Mouse (Mus musculus) liver, postnatal 0 days (tissue): ENCODE results near the gene Tmem259. TPM values are rescaled to one million over a fixed set of nuclear protein-coding genes. Genes with fewer than 3 reads are reported as not detected.

ENCODE experiments used
- ATAC-seq: fragments of 200-750 bp; cut with Nextera tagmentation; 2 replicates; pipeline ENCODE4 v1.8.0; 2017; ENCODE audit warnings: mild to moderate bottlenecking, moderate library complexity
- DNase-seq: peaks from one replicate; pipeline ENCODE4 v3.0.0-alpha.2; 2016
- H3K27ac ChIP-seq: fragments of 300-500 bp; sonication (generic); 2 replicates; pipeline ENCODE4 v1.5.1; 2014; ENCODE audit warnings: antibody characterized with exemption, moderate library complexity, mild to moderate bottlenecking, low read depth
- H3K27me3 ChIP-seq: fragments of 300-500 bp; sonication (generic); 2 replicates; pipeline ENCODE4 v1.6.1; 2014; ENCODE audit warnings: low read length, control low read depth, mixed read lengths; ENCODE audit not compliant: insufficient read depth
- H3K36me3 ChIP-seq: fragments of 300-500 bp; sonication (generic); replicated peaks from 2 replicates; pipeline ENCODE4 v1.6.1; 2014; ENCODE audit warnings: mild to moderate bottlenecking, control low read depth, low read length, moderate library complexity, mixed read lengths; ENCODE audit not compliant: insufficient read depth
- H3K4me1 ChIP-seq: fragments of 300-500 bp; sonication (generic); 2 replicates; pipeline ENCODE4 v1.6.1; 2014; ENCODE audit warnings: antibody characterized with exemption, mild to moderate bottlenecking, control low read depth; ENCODE audit not compliant: insufficient read depth
- H3K4me2 ChIP-seq: fragments of 300-500 bp; sonication (generic); 2 replicates; pipeline ENCODE4 v1.6.1; 2014; ENCODE audit warnings: low read depth, mild to moderate bottlenecking, low read length, moderate library complexity, mixed read lengths
- H3K4me3 ChIP-seq: fragments of 300-500 bp; sonication (generic); 2 replicates; pipeline ENCODE4 v1.5.1; 2014; ENCODE audit warnings: low read depth, low read length
- H3K9ac ChIP-seq: fragments of 300-500 bp; sonication (generic); replicated peaks from 2 replicates; pipeline ENCODE4 v1.6.1; 2014; ENCODE audit warnings: mild to moderate bottlenecking, moderate library complexity
- H3K9me3 ChIP-seq: fragments of 300-500 bp; sonication (generic); 2 replicates; pipeline ENCODE4 v1.6.1; 2016; ENCODE audit warnings: mild to moderate bottlenecking, control low read depth, low read length, mixed read lengths
- CTCF ChIP-seq: sonication (generic); IDR thresholded peaks from 2 replicates; pipeline ENCODE4 v1.5.1; 2016; ENCODE audit warnings: antibody characterized with exemption, low read depth
- EP300 ChIP-seq: IDR thresholded peaks from 2 replicates; pipeline ENCODE4 v1.6.1; 2016; ENCODE audit warnings: antibody characterized with exemption, low read depth, mild to moderate bottlenecking
- WGBS: fragments of 180-500 bp; shearing (Covaris S2); extraction: QIAGEN DNeasy Blood & Tissue Kit; methylation state at CpG from one replicate; pipeline ENCODE4 v1.1.7; 2014; ENCODE audit not compliant: insufficient replicate concordance; 5-methylcytosine and 5-hydroxymethylcytosine counted together
- polyA plus RNA-seq: library from polyadenylated mRNA; unstranded; fragments of >200 nt; fragmentation: Nextera tagmentation; extraction: Ambion mirVana; gene quantifications from 2 replicates; pipeline ENCODE4 v1.2.1, GENCODE M21; 2015

Gene Tmem259
- polyA plus RNA-seq, 1 experiment from 2014 or later = 13.2 TPM

- Histone ChIP-seq H3K27ac (peak overlapping the region; percentile 95), H3K4me2 (peak overlapping the region; percentile 97), H3K9ac (peak overlapping the region; percentile 85), H3K27me3 (no peaks in the 10 kb centered on the region), H3K36me3 (peaks cover 22% of the 10 kb centered on the region), H3K4me1 (peaks cover 43% of the 10 kb centered on the region), H3K4me3 (peak overlapping the region; percentile 86), H3K9me3 (no peaks in the 10 kb centered on the region)
- peak; percentile 74 for DNase-seq
- TF ChIP-seq EP300 (no peak), CTCF (no peak)
- under 1% methylated on average over 26 of the region's 29 CpGs for WGBS
- ATAC-seq = peak; percentile 40; the same call in 1 of the 2 replicates
Measured at GRCm38 (mm10) chr10:79928030-79928694, 56.0 kb downstream of the Tmem259 start.

GRCm38 (mm10) chr10:79927324-79928029, 56.7 kb downstream of the Tmem259 start:
- Histone ChIP-seq H3K36me3 (peaks cover 16% of the 10 kb centered on the region), H3K9ac (peak overlapping the region; percentile 85), H3K9me3 (no peaks in the 10 kb centered on the region), H3K4me1 (peaks cover 40% of the 10 kb centered on the region), H3K4me2 (peak overlapping the region; percentile 97), H3K27ac (peak overlapping the region; percentile 95), H3K4me3 (peak overlapping the region; percentile 86), H3K27me3 (0 out of 2 replicates have a peak, but pooled peaks cover 5% of the 10 kb centered on the region)
- peak; percentile 33 for ATAC-seq
- DNase-seq = peak; percentile 72
- TF ChIP-seq CTCF (peak; percentile 36; the same call in 1 of the 2 replicates), EP300 (no peak)
- under 1% methylated on average over 53 of the region's 54 CpGs for WGBS

- WGBS = under 1% methylated on average over 63 of the region's 63 CpGs
- Histone ChIP-seq H3K27me3 (peaks cover 12% of the 10 kb centered on the region), H3K4me1 (peaks cover 35% of the 10 kb centered on the region), H3K4me3 (peak within 1 kb of the TSS; percentile 86), H3K9ac (peak within 1 kb of the TSS; percentile 85), H3K9me3 (no peaks in the 10 kb centered on the region), H3K4me2 (peak within 1 kb of the TSS; percentile 97), H3K36me3 (peaks cover 8% of the 10 kb centered on the region), H3K27ac (peak within 1 kb of the TSS; percentile 95)
- ATAC-seq = peak; percentile 73
- DNase-seq = peak; percentile 91
- TF ChIP-seq EP300 = no peak
- no peak for TF ChIP-seq CTCF
Measured at GRCm38 (mm10) chr10:79926491-79927323, 57.4 kb downstream of the Tmem259 start, which contains the start of gene Arid3a. Gene Arid3a (plus strand): TSS chr10:79927043.

GRCm38 (mm10) chr10:79925785-79926490, 58.2 kb downstream of the Tmem259 start:
- ATAC-seq (no peak), DNase-seq (peak; percentile 39)
- H3K27me3 ChIP-seq = peaks cover 20% of the 10 kb centered on the region
- 10% methylated on average over 14 of the region's 15 CpGs for WGBS
- no peaks in the 10 kb centered on the region for H3K9me3 ChIP-seq
- TF ChIP-seq CTCF (no peak), EP300 (no peak)
- peaks cover 35% of the 10 kb centered on the region for H3K4me1 ChIP-seq
- peak overlapping the region; percentile 85 for H3K9ac ChIP-seq
- H3K27ac ChIP-seq = peak overlapping the region; percentile 95
- peak overlapping the region; percentile 86 for H3K4me3 ChIP-seq
- H3K36me3 ChIP-seq = peaks cover under 1% of the 10 kb centered on the region; the same call in 1 of the 2 replicates
- peak overlapping the region; percentile 97 for H3K4me2 ChIP-seq

- no peak overlapping the region for H3K27ac ChIP-seq
- DNase-seq = peak; percentile 94
- H3K4me2 ChIP-seq = peak overlapping the region; percentile 97
- peaks cover 27% of the 10 kb centered on the region for H3K27me3 ChIP-seq
- WGBS = 17% methylated on average over 29 of the region's 29 CpGs
- TF ChIP-seq EP300 = peak; percentile 51; the same call in 1 of the 2 replicates
- peak; percentile 100 for TF ChIP-seq CTCF
- H3K4me1 ChIP-seq = peaks cover 42% of the 10 kb centered on the region
- ATAC-seq = peak; percentile 11; the same call in 1 of the 2 replicates
- no peak overlapping the region for H3K4me3 ChIP-seq
- H3K9ac ChIP-seq = no peak overlapping the region
- H3K36me3 ChIP-seq = no peaks in the 10 kb centered on the region
- H3K9me3 ChIP-seq = no peaks in the 10 kb centered on the region
Measured at GRCm38 (mm10) chr10:79924998-79925784, 58.9 kb downstream of the Tmem259 start.

Other genes starting within 250 kb of the Tmem259 start
- 9.9 and 12.6 TPM in 2 replicates for gene Polrmt, start 237.7 kb downstream of the Tmem259 start, polyA plus RNA-seq
- gene Fgf22, start 229.3 kb downstream of the Tmem259 start, polyA plus RNA-seq = not detected in 2 replicates
- gene Rnf126, start 217.4 kb downstream of the Tmem259 start, polyA plus RNA-seq = 28.2 and 34.1 TPM in 2 replicates
- gene Fstl3, start 207.1 kb downstream of the Tmem259 start, polyA plus RNA-seq = 0.36 and 0.63 TPM in 2 replicates
- gene Prss57, start 193.4 kb downstream of the Tmem259 start, polyA plus RNA-seq = 5.0 and 7.2 TPM in 2 replicates
- 7.9 and 9.2 TPM in 2 replicates for gene Palm, start 190.8 kb downstream of the Tmem259 start, polyA plus RNA-seq
- gene Misp, start 163.3 kb downstream of the Tmem259 start, polyA plus RNA-seq = 1.00 and 1.3 TPM in 2 replicates
- 55.4 and 59.1 TPM in 2 replicates for gene Ptbp1, start 129.9 kb downstream of the Tmem259 start, polyA plus RNA-seq
- gene Prtn3, start 109.9 kb downstream of the Tmem259 start, polyA plus RNA-seq = 123 and 127 TPM in 2 replicates
- gene Plppr3, start 109.7 kb downstream of the Tmem259 start, polyA plus RNA-seq = 2.9 and 4.9 TPM in 2 replicates
- gene Elane, start 98.1 kb downstream of the Tmem259 start, polyA plus RNA-seq = 180 and 207 TPM in 2 replicates
- gene Cfd, start 93.5 kb downstream of the Tmem259 start, polyA plus RNA-seq = not detected in 2 replicates
- gene Med16, start 75.4 kb downstream of the Tmem259 start, polyA plus RNA-seq = 13.5 and 14.3 TPM in 2 replicates
- gene Gm26602, start 73.5 kb downstream of the Tmem259 start, polyA plus RNA-seq = 4.6 TPM in 1 of 2 replicates, not detected in the other
- gene Kiss1r, start 67.4 kb downstream of the Tmem259 start, polyA plus RNA-seq = 0.18 and 0.34 TPM in 2 replicates
- 47.3 and 51.7 TPM in 2 replicates for gene R3hdm4, start 63.1 kb downstream of the Tmem259 start, polyA plus RNA-seq
- 4.5 and 5.5 TPM in 2 replicates for gene Arid3a, start 57.3 kb downstream of the Tmem259 start, polyA plus RNA-seq
- gene Wdr18, start 24.2 kb downstream of the Tmem259 start, polyA plus RNA-seq = 40.7 and 41.2 TPM in 2 replicates
- gene Grin3b, start 13.6 kb downstream of the Tmem259 start, polyA plus RNA-seq = 0.05 TPM in 1 of 2 replicates, not detected in the other
- gene Cnn2, start 4.3 kb upstream of the Tmem259 start, polyA plus RNA-seq = 40.7 and 42.8 TPM in 2 replicates
- 2.5 and 3.1 TPM in 2 replicates for gene Abca7, start 12.2 kb upstream of the Tmem259 start, polyA plus RNA-seq
- gene Arhgap45, start 32.3 kb upstream of the Tmem259 start, polyA plus RNA-seq = 12.1 and 14.2 TPM in 2 replicates
- gene Polr2e, start 55.5 kb upstream of the Tmem259 start, polyA plus RNA-seq = 57.0 and 58.3 TPM in 2 replicates
- gene Gpx4, start 62.8 kb upstream of the Tmem259 start, polyA plus RNA-seq = 537 and 560 TPM in 2 replicates
- gene Sbno2, start 121.2 kb upstream of the Tmem259 start, polyA plus RNA-seq = 7.4 and 8.7 TPM in 2 replicates
- 9.1 and 11.2 TPM in 2 replicates for gene Stk11, start 131.5 kb upstream of the Tmem259 start, polyA plus RNA-seq
- gene Atp5d, start 154.3 kb upstream of the Tmem259 start, polyA plus RNA-seq = 537 and 576 TPM in 2 replicates
- 0.11 and 0.18 TPM in 2 replicates for gene Cbarp, start 156.5 kb upstream of the Tmem259 start, polyA plus RNA-seq
- gene Midn, start 163.9 kb upstream of the Tmem259 start, polyA plus RNA-seq = 3.0 and 4.3 TPM in 2 replicates
- 87.0 and 93.3 TPM in 2 replicates for gene Cirbp, start 181.7 kb upstream of the Tmem259 start, polyA plus RNA-seq
- gene 1600002K03Rik, start 188.6 kb upstream of the Tmem259 start, polyA plus RNA-seq = 6.7 and 6.8 TPM in 2 replicates
- gene Efna2, start 195.2 kb upstream of the Tmem259 start, polyA plus RNA-seq = 0.15 and 0.18 TPM in 2 replicates
- 9.8 and 13.3 TPM in 2 replicates for gene Mum1, start 242.1 kb upstream of the Tmem259 start, polyA plus RNA-seq